Mouse (Mus musculus): ENCODE measurements around the gene Usp18.

Gene Usp18

GRCm38 (mm10) chr6:121305571-121305970 lies 59.9 kb downstream of the Usp18 start:
- no peak for DNase-seq

GRCm38 (mm10) chr6:121310984-121311383 lies 65.3 kb downstream of the Usp18 start:
- DNase-seq, result no peak

- DNase-seq, result no peak
Observed at GRCm38 (mm10) chr6:121319099-121319498, 73.4 kb downstream of the Usp18 start.

All from cerebellum, postnatal 10 days (tissue).